Mouse (Mus musculus): ENCODE measurements around the gene Btaf1. TPM values are rescaled to one million over a fixed set of nuclear protein-coding genes. Genes with fewer than 3 reads are reported as not detected.

Btaf1 gene
- polyA plus RNA-seq, 1 experiment from 2014 or later, result 5.6 TPM

GRCm38 (mm10) chr19:36922936-36923335 is 2.9 kb upstream of the Btaf1 start:
- Histone ChIP-seq H3K4me3 (no peak overlapping the region), H3K27me3 (no peaks in the 10 kb centered on the region), H3K9ac (no peak overlapping the region), H3K4me2 (no peak overlapping the region), H3K36me3 (no peaks in the 10 kb centered on the region), H3K4me1 (replicated peaks) (peaks cover 21% of the 10 kb centered on the region), H3K27ac (no peak overlapping the region), H3K9me3 (replicated peaks) (no peaks in the 10 kb centered on the region)
- ATAC-seq (replicated peaks; ENCODE audit: insufficient number of reproducible peaks, insufficient read depth, low FRiP score, low read depth), result no peak
- WGBS, result 55% methylated on average over 3 of the region's 3 CpGs

- peak overlapping the region; percentile 95 for H3K9ac ChIP-seq
- ATAC-seq (replicated peaks; ENCODE audit: insufficient number of reproducible peaks, insufficient read depth, low FRiP score, low read depth), result no peak
- H3K36me3 ChIP-seq, result no peaks in the 10 kb centered on the region
These were observed 816 bp downstream of the Btaf1 start for GRCm38 (mm10) chr19:36926553-36927236.

DNA sequence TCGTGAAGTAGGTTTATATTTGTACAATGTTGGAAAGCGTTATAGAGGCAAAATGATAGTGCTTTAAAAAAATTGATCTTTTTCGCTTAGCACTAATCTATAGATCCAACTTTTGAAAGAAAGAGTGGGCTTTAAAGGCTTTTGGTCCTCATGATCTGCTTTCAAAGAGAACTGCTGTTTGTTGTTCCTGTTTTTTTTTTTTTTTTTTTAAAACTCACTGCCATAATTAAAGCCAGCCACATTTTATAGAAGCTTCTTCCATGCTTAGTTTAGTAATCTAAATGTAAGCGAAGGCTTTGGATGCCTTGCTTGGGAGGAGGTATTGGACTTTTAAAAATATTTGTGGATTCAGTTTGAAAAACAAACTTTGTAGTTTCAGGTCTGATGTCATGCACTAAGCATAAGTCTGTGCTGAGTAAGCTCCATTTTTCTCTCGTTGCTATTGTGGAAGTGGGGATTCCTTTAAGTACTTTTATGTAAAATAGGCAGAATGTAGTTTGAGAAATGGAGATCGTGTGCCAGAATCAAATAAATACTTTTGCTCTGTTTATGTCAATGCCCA is 2.0 kb downstream of the Btaf1 start:
- H3K4me1 ChIP-seq (replicated peaks), result peaks cover 24% of the 10 kb centered on the region
- H3K9ac ChIP-seq, result no peak overlapping the region
- H3K27ac ChIP-seq, result no peak overlapping the region
- 78% methylated on average over 6 of the region's 6 CpGs for WGBS
- peak overlapping the region; percentile 99; the same call in 1 of the 2 replicates for H3K4me3 ChIP-seq
- no peaks in the 10 kb centered on the region for H3K9me3 ChIP-seq (replicated peaks)
- no peak for ATAC-seq (replicated peaks; ENCODE audit: insufficient number of reproducible peaks, insufficient read depth, low FRiP score, low read depth)
- peak overlapping the region; percentile 83 for H3K4me2 ChIP-seq
- no peaks in the 10 kb centered on the region for H3K27me3 ChIP-seq
- H3K36me3 ChIP-seq, result no peaks in the 10 kb centered on the region

More at GRCm38 (mm10) chr19:36926553-36927236, 816 bp downstream of the Btaf1 start:
- no peaks in the 10 kb centered on the region for H3K9me3 ChIP-seq (replicated peaks)
- peak overlapping the region; percentile 83 for H3K4me2 ChIP-seq
- WGBS, result under 1% methylated on average over 26 of the region's 26 CpGs
- peak overlapping the region; percentile 97 for H3K27ac ChIP-seq
- peaks cover 24% of the 10 kb centered on the region for H3K4me1 ChIP-seq (replicated peaks)
- no peaks in the 10 kb centered on the region for H3K27me3 ChIP-seq
- peak overlapping the region; percentile 99 for H3K4me3 ChIP-seq

DNA sequence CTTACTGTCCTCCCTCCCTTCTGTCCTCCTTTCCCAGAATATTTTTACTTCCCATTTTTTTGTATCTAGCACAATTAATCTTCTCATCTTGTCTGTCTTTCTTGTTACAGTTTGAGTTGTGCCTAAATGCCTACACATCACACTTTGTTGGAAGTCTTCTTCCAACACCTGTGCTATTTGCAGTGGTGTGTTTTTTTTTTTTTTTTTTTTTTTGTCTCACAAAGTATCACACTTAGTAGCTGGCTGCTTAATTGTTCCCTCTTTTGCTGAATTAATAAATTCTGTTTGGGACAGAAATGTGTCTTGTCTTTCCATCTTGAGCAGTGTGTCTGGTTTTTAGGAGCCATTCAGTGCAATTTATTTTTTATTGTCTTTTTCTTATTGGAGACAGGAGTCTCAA is 3.9 kb downstream of the Btaf1 start:
- peaks cover 24% of the 10 kb centered on the region for H3K4me1 ChIP-seq (replicated peaks)
- no peaks in the 10 kb centered on the region for H3K27me3 ChIP-seq
- no peak overlapping the region for H3K27ac ChIP-seq
- H3K36me3 ChIP-seq, result no peaks in the 10 kb centered on the region
- H3K4me2 ChIP-seq, result no peak overlapping the region
- no peak overlapping the region for H3K4me3 ChIP-seq
- ATAC-seq (replicated peaks; ENCODE audit: insufficient number of reproducible peaks, insufficient read depth, low FRiP score, low read depth), result no peak
- H3K9me3 ChIP-seq (replicated peaks), result no peaks in the 10 kb centered on the region
- no peak overlapping the region for H3K9ac ChIP-seq

- H3K27me3 ChIP-seq, result no peaks in the 10 kb centered on the region
- H3K4me2 ChIP-seq, result no peak overlapping the region
- no peak overlapping the region for H3K9ac ChIP-seq
- no peaks in the 10 kb centered on the region for H3K9me3 ChIP-seq (replicated peaks)
- no peak overlapping the region for H3K27ac ChIP-seq
- H3K4me3 ChIP-seq, result no peak overlapping the region
- H3K4me1 ChIP-seq (replicated peaks), result peaks cover 16% of the 10 kb centered on the region
- no peaks in the 10 kb centered on the region for H3K36me3 ChIP-seq
- ATAC-seq (replicated peaks; ENCODE audit: insufficient number of reproducible peaks, insufficient read depth, low FRiP score, low read depth), result no peak
These were observed 6.2 kb downstream of the Btaf1 start for GRCm38 (mm10) chr19:36932097-36932496.

GRCm38 (mm10) chr19:36932613-36933012 is 6.7 kb downstream of the Btaf1 start:
- WGBS, result 71% methylated on average over 2 of the region's 2 CpGs
- no peak overlapping the region for H3K4me2 ChIP-seq
- no peak overlapping the region for H3K27ac ChIP-seq
- H3K4me3 ChIP-seq, result no peak overlapping the region
- no peak overlapping the region for H3K9ac ChIP-seq
- no peak for ATAC-seq (replicated peaks; ENCODE audit: insufficient number of reproducible peaks, insufficient read depth, low FRiP score, low read depth)
- H3K36me3 ChIP-seq, result no peaks in the 10 kb centered on the region
- H3K27me3 ChIP-seq, result no peaks in the 10 kb centered on the region
- H3K4me1 ChIP-seq (replicated peaks), result peaks cover 12% of the 10 kb centered on the region
- no peaks in the 10 kb centered on the region for H3K9me3 ChIP-seq (replicated peaks)

DNA sequence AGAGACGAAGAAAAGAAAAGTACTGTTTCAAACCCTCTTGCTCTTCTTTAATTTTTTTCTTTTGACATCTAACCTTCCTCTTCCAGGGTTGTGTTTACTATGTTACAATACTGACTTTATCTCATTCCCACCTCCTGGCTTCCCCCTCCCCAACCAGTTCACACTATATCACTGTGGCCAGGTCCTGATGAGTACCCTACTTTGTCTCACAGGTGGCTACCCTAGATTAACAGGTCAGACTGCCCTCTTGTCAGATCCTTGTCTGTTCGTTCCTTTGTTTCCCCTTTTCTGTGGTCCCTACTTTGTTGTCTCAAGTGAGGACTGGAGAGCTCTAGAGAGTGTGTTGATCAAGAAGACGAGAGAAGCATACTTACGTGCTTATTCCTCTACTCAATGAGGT is 10.4 kb downstream of the Btaf1 start:
- 84% methylated on average over 4 of the region's 4 CpGs for WGBS
- Histone ChIP-seq H3K36me3 (no peaks in the 10 kb centered on the region), H3K4me1 (replicated peaks) (peaks cover 3% of the 10 kb centered on the region), H3K4me2 (no peak overlapping the region), H3K27me3 (no peaks in the 10 kb centered on the region), H3K9me3 (replicated peaks) (no peaks in the 10 kb centered on the region), H3K27ac (no peak overlapping the region), H3K4me3 (no peak overlapping the region), H3K9ac (no peak overlapping the region)
- ATAC-seq (replicated peaks; ENCODE audit: insufficient number of reproducible peaks, insufficient read depth, low FRiP score, low read depth), result no peak

- no peaks in the 10 kb centered on the region for H3K9me3 ChIP-seq (replicated peaks)
- no peak for ATAC-seq (replicated peaks; ENCODE audit: insufficient number of reproducible peaks, insufficient read depth, low FRiP score, low read depth)
- H3K4me1 ChIP-seq (replicated peaks), result peaks cover 3% of the 10 kb centered on the region
- no peak overlapping the region for H3K4me3 ChIP-seq
- H3K4me2 ChIP-seq, result no peak overlapping the region
- no peak overlapping the region for H3K27ac ChIP-seq
- no peaks in the 10 kb centered on the region for H3K27me3 ChIP-seq
- no peaks in the 10 kb centered on the region for H3K36me3 ChIP-seq
- no peak overlapping the region for H3K9ac ChIP-seq
These were observed 12.1 kb downstream of the Btaf1 start for GRCm38 (mm10) chr19:36938008-36938407.

DNA sequence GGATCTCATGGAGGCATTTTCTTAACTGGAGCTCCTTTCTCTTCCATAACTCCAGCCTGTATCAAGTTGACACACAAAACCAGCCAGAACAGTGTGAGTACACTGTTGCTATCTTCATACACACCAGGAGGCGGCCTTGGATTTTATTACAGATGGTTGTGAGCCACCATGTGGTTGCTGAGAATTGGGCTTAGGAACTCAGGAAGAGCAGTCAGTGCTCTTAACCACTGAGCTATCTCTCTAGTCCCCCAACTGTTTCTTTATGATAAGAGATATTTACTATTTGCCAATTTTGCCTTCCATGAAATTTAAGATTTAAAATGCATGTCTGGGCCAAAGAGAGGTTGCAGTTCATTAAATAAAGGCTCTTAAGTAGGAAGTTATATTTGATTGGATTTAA is 14.2 kb downstream of the Btaf1 start:
- Histone ChIP-seq H3K27me3 (no peaks in the 10 kb centered on the region), H3K36me3 (0 out of 2 replicates have a peak, but pooled peaks cover 2% of the 10 kb centered on the region), H3K27ac (no peak overlapping the region), H3K4me1 (replicated peaks) (peaks cover 3% of the 10 kb centered on the region), H3K9me3 (replicated peaks) (no peaks in the 10 kb centered on the region), H3K4me2 (no peak overlapping the region), H3K9ac (no peak overlapping the region), H3K4me3 (no peak overlapping the region)
- 91% methylated on average over 1 of the region's 1 CpGs for WGBS
- ATAC-seq (replicated peaks; ENCODE audit: insufficient number of reproducible peaks, insufficient read depth, low FRiP score, low read depth), result no peak

DNA sequence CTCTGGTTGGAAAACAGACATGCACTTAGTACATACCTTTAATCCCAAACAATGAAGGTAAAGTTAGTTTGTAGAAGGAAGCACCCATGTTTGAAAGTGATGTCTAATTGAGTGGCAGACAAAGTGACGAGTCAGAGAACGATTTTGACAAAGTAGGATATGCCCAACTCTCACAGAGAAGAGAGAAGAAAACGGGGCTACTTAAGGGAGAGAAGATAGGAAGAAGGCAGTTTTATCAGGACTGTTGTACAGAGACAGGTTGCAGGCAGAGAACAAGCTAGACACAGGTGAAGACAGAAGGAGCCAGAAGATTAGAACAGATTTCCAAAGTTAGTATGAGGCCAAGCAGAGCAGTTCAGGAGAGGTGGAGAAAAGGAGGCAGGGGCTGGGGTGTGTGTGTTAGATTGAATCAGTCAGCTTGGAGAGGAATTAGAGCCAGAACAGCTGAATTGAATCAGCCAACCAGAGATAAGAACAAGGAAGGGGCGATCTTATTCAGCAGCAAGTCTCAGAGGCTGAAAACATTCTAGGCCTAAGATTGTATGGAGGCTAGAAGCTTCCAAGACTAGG is 27.8 kb downstream of the Btaf1 start:
- Histone ChIP-seq H3K4me2 (no peak overlapping the region), H3K4me3 (no peak overlapping the region), H3K36me3 (peaks cover 9% of the 10 kb centered on the region), H3K27me3 (no peaks in the 10 kb centered on the region), H3K9ac (no peak overlapping the region), H3K9me3 (replicated peaks) (no peaks in the 10 kb centered on the region), H3K27ac (no peak overlapping the region), H3K4me1 (replicated peaks) (0 out of 2 replicates have a peak, but pooled peaks cover 5% of the 10 kb centered on the region)
- WGBS, result 37% methylated on average over 4 of the region's 4 CpGs
- ATAC-seq (replicated peaks; ENCODE audit: insufficient number of reproducible peaks, insufficient read depth, low FRiP score, low read depth), result no peak

DNA sequence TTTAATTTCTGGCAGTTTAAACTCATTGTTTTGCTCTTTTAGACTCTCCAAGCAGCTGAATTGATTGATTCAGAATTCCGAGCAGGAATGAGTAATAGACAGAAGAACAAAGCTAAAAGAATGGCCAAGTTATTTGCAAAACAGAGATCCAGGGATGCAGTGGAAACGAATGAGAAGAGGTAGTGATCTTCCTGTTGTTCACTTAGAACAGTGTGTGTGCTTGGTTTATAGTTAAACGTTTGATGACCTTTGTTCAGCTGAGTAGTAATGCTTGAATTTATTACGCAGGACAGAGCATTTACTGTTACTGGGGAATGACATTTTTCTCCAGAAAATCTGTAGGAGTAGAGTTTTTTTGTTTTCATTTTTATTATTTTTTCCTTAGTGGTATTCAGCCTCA is 32.5 kb downstream of the Btaf1 start:
- 0 out of 2 replicates have a peak, but pooled peaks cover 4% of the 10 kb centered on the region for H3K4me1 ChIP-seq (replicated peaks)
- no peak overlapping the region for H3K4me2 ChIP-seq
- no peak overlapping the region for H3K27ac ChIP-seq
- H3K4me3 ChIP-seq, result no peak overlapping the region
- no peaks in the 10 kb centered on the region for H3K27me3 ChIP-seq
- peaks cover 32% of the 10 kb centered on the region for H3K36me3 ChIP-seq
- H3K9ac ChIP-seq, result no peak overlapping the region
- H3K9me3 ChIP-seq (replicated peaks), result no peaks in the 10 kb centered on the region
- WGBS, result 91% methylated on average over 4 of the region's 4 CpGs
- ATAC-seq (replicated peaks; ENCODE audit: insufficient number of reproducible peaks, insufficient read depth, low FRiP score, low read depth), result no peak

DNA sequence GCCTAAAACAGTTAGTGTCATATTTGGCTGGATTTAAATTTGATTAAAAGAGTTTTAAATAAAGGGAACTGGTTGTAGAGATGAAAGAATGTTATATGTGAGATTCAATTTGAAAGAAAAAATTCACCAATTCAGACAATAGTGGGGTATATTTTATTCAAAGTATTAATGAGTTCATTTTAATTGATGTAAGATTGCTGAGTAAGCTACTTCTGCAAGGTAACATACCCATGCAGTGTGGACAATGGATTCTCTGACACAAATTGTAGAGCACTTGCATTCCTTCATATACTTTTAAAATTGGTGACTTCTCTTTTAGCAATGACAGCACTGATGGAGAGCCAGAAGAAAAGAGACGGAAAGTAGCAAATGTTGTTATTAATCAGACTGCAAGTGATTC is 35.4 kb downstream of the Btaf1 start:
- whole genome bisulfite sequencing, result 92% methylated on average over 1 of the region's 1 CpGs
- no peak overlapping the region for H3K4me3 ChIP-seq
- H3K36me3 ChIP-seq, result peaks cover 49% of the 10 kb centered on the region
- no peaks in the 10 kb centered on the region for H3K27me3 ChIP-seq
- H3K4me1 ChIP-seq (replicated peaks), result no peaks in the 10 kb centered on the region
- no peak overlapping the region for H3K4me2 ChIP-seq
- H3K9ac ChIP-seq, result no peak overlapping the region
- no peak overlapping the region for H3K27ac ChIP-seq
- no peak for ATAC-seq (replicated peaks; ENCODE audit: insufficient number of reproducible peaks, insufficient read depth, low FRiP score, low read depth)
- no peaks in the 10 kb centered on the region for H3K9me3 ChIP-seq (replicated peaks)
